ENCODE assay signal across 11 mouse cellular contexts in the genomic region with DNA sequence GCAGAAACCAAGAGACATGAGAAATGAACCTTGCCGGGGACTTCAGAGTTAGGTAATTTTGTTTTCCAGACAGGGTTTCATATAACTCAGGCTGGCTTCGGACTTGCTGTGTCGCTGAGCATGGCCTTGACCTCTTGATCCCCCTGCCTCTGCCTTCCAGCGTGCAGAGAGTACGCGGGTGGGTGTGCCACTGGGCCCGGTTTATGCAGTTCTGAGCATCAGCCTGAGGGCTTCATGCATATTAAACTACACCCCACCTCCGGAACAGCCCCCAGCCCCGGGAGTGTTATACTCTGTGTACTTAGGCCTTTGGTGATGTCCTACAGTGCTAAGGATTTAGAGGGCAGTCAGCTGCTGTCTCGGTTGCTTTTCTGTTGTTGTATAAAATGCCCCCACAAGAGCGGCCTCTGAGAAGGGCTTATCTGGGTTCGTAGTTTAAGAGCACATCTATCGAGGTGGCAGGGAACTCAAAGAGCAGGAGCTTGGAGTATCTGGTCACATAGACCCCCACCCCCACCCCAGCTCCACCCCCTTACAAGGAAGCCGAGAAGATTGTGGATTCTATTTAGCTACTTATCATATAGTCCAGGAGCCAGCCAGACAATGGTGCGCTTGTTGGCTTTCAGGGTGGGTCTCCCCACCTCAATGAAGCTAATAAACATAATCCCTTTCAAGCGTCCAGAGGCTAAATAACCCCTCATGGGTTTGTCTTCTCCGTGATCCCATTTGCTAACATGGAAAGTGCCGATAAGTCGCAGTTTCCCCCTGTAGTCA.
DNase-seq lines count a peak whose midpoint lies in the region; ATAC-seq and TF ChIP-seq lines count a peak whose summit lies in the region.
"Had no signal": no experiment of that assay in that cellular context is flagged by ENCODE, and none has a peak within 500 bp of the region (broad histone marks: within the 10 kb centered on the region; RNA-seq: fewer than 3 reads in every experiment).

No protein-coding gene starts in this region.

- H3K27ac ChIP-seq in kidney, embryonic 15.5 days, result peak overlapping the region; percentile 28; the same call in 1 of the 2 replicates
- H3K27ac ChIP-seq in intestine, postnatal 0 days (ENCODE audit: low read depth, low read length), result no peak overlapping the region

- no peak overlapping the region for H3K4me2 ChIP-seq in kidney, embryonic 15.5 days
- no peak overlapping the region for H3K4me2 ChIP-seq in intestine, postnatal 0 days (replicated peaks; ENCODE audit: low read depth)

- H3K27me3 ChIP-seq in kidney, embryonic 15.5 days, result 0 out of 2 replicates have a peak, but pooled peaks cover 10% of the 10 kb centered on the region
- H3K27me3 ChIP-seq in intestine, postnatal 0 days (replicated peaks; ENCODE audit: control insufficient read depth, insufficient read depth, low read length), result no peaks in the 10 kb centered on the region
- H3K27me3 ChIP-seq: megakaryocyte, embryonic 14.5 days had no signal

- H3K36me3 ChIP-seq in kidney, embryonic 15.5 days, result no peaks in the 10 kb centered on the region
- no peaks in the 10 kb centered on the region for H3K36me3 ChIP-seq in intestine, postnatal 0 days (ENCODE audit: control insufficient read depth, insufficient read depth)

- DNase-seq in kidney, adult 8-10 months, result no peak
- DNase-seq in adrenal gland, adult 8-10 months, result peak; percentile 25
- DNase-seq in embryo, embryonic 10.5 days (ENCODE audit: low spot score), result peak; percentile 57
- no peak for DNase-seq in cerebellum, adult 18-20 months
- no peak for DNase-seq in right cerebral cortex, postnatal 36 days (ENCODE audit: low spot score in 2 of 2)
- no peak for DNase-seq in left cerebral cortex, adult 11 months (ENCODE audit: low spot score)
- DNase-seq: cerebellum, postnatal 14 days; layer of hippocampus, adult 9-11 months had no signal

- ATAC-seq in kidney, embryonic 15.5 days (replicated peaks; ENCODE audit: low FRiP score), result peak; percentile 63; the same call in 1 of the 2 replicates
- ATAC-seq in intestine, postnatal 0 days, result peak; percentile 36; the same call in 1 of the 2 replicates

- no peaks in the 10 kb centered on the region for H3K9me3 ChIP-seq in kidney, embryonic 15.5 days (replicated peaks)
- H3K9me3 ChIP-seq in intestine, postnatal 0 days (ENCODE audit: control insufficient read depth), result no peaks in the 10 kb centered on the region

- H3K4me3 ChIP-seq in kidney, embryonic 15.5 days (replicated peaks), result no peak overlapping the region
- no peak overlapping the region for H3K4me3 ChIP-seq in intestine, postnatal 0 days (ENCODE audit: low read depth, low read length)
- H3K4me3 ChIP-seq: megakaryocyte, embryonic 14.5 days had no signal

- 48% methylated on average over 19 of the region's 19 CpGs for WGBS in kidney, embryonic 15.5 days
- 35% methylated on average over 19 of the region's 19 CpGs for WGBS in intestine, postnatal 0 days

- H3K4me1 ChIP-seq in kidney, embryonic 15.5 days, result peaks cover 29% of the 10 kb centered on the region
- H3K4me1 ChIP-seq in intestine, postnatal 0 days (replicated peaks; ENCODE audit: control insufficient read depth, insufficient read depth, low read length), result 0 out of 2 replicates have a peak, but pooled peaks cover 3% of the 10 kb centered on the region

- TF ChIP-seq CTCF in intestine, postnatal 0 days (IDR thresholded peaks at IDR 0.05; ENCODE audit: low read depth), result no peak

- H3K9ac ChIP-seq in kidney, embryonic 15.5 days, result no peak overlapping the region
- no peak overlapping the region for H3K9ac ChIP-seq in intestine, postnatal 0 days (ENCODE audit: low read depth, low read length)

Comparison
In these comparisons a context has a peak if more than half of its experiments do, and no peak if none do; other contexts are left out.
1. DNase-seq: peak in adrenal gland, adult 8-10 months (single experiment) and embryo, embryonic 10.5 days (single experiment); none in kidney, adult 8-10 months (0 of 2), cerebellum, adult 18-20 months (0 of 2), right cerebral cortex, postnatal 36 days (0 of 2) and left cerebral cortex, adult 11 months (single experiment).